Mouse (Mus musculus) heart, embryonic 10.5 days (tissue): Measurements from ENCODE around the gene Arntl2. TPM values are rescaled to one million over a fixed set of nuclear protein-coding genes. Genes with fewer than 3 reads are reported as not detected.

Source experiments
- DNase-seq: peaks from one replicate; pipeline ENCODE4 v3.0.0-alpha.2; 2017; ENCODE audit warnings: low spot score
- H3K27ac ChIP-seq: fragments of 300-500 bp; sonication (generic); 2 replicates; pipeline ENCODE4 v1.5.1; 2016; ENCODE audit warnings: mild to moderate bottlenecking
- H3K27me3 ChIP-seq: fragments of 300-500 bp; sonication (generic); 2 replicates; pipeline ENCODE4 v1.6.1; 2016; ENCODE audit warnings: mild to moderate bottlenecking; ENCODE audit not compliant: poor library complexity, insufficient read depth, severe bottlenecking
- H3K36me3 ChIP-seq: fragments of 300-500 bp; sonication (generic); 2 replicates; pipeline ENCODE4 v1.6.1; 2016; ENCODE audit warnings: mild to moderate bottlenecking, moderate library complexity
- H3K4me1 ChIP-seq: fragments of 300-500 bp; sonication (generic); 2 replicates; pipeline ENCODE4 v1.6.1; 2016; ENCODE audit warnings: mild to moderate bottlenecking
- H3K4me3 ChIP-seq: fragments of 300-500 bp; sonication (generic); 2 replicates; pipeline ENCODE4 v1.5.1; 2016; ENCODE audit warnings: mild to moderate bottlenecking, moderate library complexity
- H3K9me3 ChIP-seq: fragments of 300-500 bp; sonication (generic); 2 replicates; pipeline ENCODE4 v1.6.1; 2016; ENCODE audit warnings: mild to moderate bottlenecking, moderate library complexity
- WGBS: fragments of 180-500 bp; shearing (Covaris S2); methylation state at CpG from one replicate; pipeline ENCODE4 v1.1.7; 2016; 5-methylcytosine and 5-hydroxymethylcytosine counted together
- polyA plus RNA-seq: library from polyadenylated mRNA; unstranded; fragments of >200 nt; fragmentation: Nextera tagmentation; extraction: Ambion mirVana; gene quantifications from 2 replicates; pipeline ENCODE4 v1.2.1, GENCODE M21; 2016

The Arntl2 gene
- polyA plus RNA-seq, 1 experiment from 2014 or later, result 2.7 TPM

DNA sequence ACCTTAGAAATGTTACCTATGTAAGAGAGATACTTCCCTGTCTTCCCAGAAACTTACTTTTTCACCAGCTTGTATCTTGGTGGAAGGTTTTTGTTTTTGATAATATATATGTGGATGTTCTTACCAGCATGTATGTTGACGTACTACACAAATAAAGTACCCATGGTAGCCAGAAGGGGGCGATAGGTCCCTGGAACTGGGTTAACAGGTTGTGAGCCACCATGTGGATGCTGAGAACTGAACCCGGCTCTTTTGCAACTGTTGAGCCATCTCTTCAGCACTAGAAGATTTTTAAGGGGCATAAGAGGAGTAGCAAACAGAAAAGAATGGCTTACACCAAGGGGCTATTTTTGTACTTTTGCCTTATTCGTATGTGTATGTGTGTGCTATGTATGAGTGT is 69.8 kb downstream of the Arntl2 start:
- H3K9me3 ChIP-seq, result no peaks in the 10 kb centered on the region
- no peaks in the 10 kb centered on the region for H3K27me3 ChIP-seq
- H3K4me1 ChIP-seq, result no peaks in the 10 kb centered on the region
- H3K4me3 ChIP-seq, result no peak overlapping the region
- H3K27ac ChIP-seq, result no peak overlapping the region
- no peaks in the 10 kb centered on the region for H3K36me3 ChIP-seq
- WGBS, result 76% methylated on average over 4 of the region's 4 CpGs
- DNase-seq, result no peak

DNA sequence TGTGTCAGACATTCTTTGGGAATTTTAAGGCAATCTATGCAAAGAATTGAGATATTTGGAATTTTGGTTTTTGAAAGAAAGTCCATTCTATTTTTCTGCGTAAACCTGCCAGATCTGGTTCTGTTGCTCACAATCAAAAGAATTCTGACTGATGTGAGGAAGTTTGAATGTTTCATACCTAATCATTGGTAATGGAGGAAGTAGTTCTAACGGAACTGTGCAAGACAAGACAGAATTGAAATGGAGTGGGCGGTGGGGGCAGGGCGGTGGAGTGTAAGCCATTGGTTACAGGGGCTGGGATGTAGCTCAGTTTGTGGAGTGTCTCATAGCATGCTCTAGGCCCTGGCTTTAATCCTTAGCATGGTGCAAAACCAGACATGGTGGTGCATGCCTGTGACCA is 76.1 kb downstream of the Arntl2 start:
- 91% methylated on average over 4 of the region's 4 CpGs for WGBS

GRCm38 (mm10) chr6:146874415-146874814 is 78.6 kb downstream of the Arntl2 start:
- Histone ChIP-seq H3K36me3 (no peaks in the 10 kb centered on the region), H3K27ac (peak overlapping the region; percentile 42; the same call in 1 of the 2 replicates), H3K9me3 (peaks cover 8% of the 10 kb centered on the region), H3K27me3 (no peaks in the 10 kb centered on the region), H3K4me3 (no peak overlapping the region), H3K4me1 (peaks cover 18% of the 10 kb centered on the region; the same call in 1 of the 2 replicates)
- no peak for DNase-seq
- 65% methylated on average over 6 of the region's 6 CpGs for WGBS

More for the DNA sequence above, 76.1 kb downstream of the Arntl2 start:
- Histone ChIP-seq H3K36me3 (no peaks in the 10 kb centered on the region), H3K4me3 (no peak overlapping the region), H3K27ac (no peak overlapping the region), H3K9me3 (peaks cover 3% of the 10 kb centered on the region), H3K4me1 (peaks cover 8% of the 10 kb centered on the region; the same call in 1 of the 2 replicates), H3K27me3 (no peaks in the 10 kb centered on the region)
- DNase-seq, result no peak

DNA sequence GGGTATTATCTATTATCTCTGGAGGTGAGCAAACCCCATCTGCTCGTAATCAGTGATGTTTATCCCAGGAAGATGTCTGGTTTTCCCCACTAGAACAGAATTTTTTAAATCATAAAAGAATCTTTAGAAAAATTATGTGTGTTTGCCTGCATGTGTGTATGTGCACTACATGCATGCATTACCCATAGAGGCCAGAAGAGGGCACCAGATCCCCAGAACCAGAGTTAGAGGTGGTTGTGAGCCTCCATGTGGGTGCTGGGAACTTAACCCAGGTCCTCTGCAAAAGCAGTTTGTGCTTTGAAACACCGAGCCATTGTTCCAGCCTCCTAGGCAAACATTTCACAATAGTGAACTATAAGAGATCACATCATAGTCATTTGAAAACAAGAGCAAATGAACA is 81.0 kb downstream of the Arntl2 start:
- no peak for DNase-seq
- H3K36me3 ChIP-seq, result no peaks in the 10 kb centered on the region
- H3K4me1 ChIP-seq, result peaks cover 18% of the 10 kb centered on the region; the same call in 1 of the 2 replicates
- no peaks in the 10 kb centered on the region for H3K27me3 ChIP-seq
- 93% methylated on average over 2 of the region's 2 CpGs for WGBS
- H3K27ac ChIP-seq, result no peak overlapping the region
- H3K4me3 ChIP-seq, result no peak overlapping the region
- peaks cover 8% of the 10 kb centered on the region for H3K9me3 ChIP-seq

DNA sequence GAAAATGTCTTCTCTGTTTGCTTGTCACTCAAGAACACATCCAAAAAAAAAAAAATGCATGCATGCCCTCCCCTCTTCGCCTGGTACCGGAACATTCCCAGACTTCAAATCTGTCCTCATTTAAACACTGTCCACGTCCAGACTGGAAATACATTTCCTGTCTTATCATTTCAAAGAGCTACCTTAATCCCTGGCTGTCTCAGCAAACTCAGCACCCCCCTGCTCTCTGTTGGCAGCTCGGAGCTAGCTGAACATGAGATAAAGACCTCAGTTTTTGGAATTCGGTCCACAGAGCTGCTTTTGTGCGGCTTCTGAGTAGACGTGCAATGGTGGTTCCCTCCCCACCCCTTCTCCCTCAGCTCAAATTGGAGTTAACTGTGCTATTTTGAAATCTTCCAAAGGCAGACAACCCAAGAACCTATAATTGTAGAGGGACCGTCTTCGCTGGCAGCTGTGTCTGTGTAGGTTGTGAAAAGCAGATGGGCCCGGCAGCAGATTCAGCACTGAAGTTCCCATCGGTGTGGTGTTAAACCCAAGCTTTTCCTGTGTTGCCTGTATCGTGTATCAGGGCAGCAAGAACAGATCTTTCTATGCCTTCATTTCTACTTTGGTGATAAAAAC is 81.7 kb downstream of the Arntl2 start:
- H3K4me1 ChIP-seq, result peaks cover 26% of the 10 kb centered on the region; the same call in 1 of the 2 replicates
- peaks cover 8% of the 10 kb centered on the region for H3K9me3 ChIP-seq
- no peaks in the 10 kb centered on the region for H3K36me3 ChIP-seq
- 54% methylated on average over 12 of the region's 12 CpGs for WGBS
- 0 out of 2 replicates have a peak overlapping the region, but pooled peaks have one; percentile 36 for H3K27ac ChIP-seq
- peak; percentile 79 for DNase-seq
- H3K27me3 ChIP-seq, result no peaks in the 10 kb centered on the region
- H3K4me3 ChIP-seq, result no peak overlapping the region

DNA sequence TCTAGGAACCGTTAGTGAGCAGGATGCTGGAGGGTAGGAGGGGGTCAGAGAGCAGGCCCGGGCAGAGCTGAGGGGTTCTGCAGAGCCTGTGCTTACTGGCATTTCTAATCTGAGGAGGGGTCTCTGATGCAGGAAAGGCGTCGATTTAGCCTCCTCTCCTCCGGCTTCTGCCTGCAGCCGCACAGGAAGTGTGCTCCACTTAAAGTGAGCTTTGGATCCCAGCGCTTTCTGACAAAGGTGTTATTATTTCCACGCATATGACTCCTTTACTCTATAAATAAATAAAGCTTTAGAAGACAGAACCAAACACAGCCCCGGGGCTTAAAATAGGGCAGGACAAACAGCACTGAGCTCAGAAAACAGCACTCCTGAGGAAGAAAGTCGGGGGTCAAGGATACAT is 83.1 kb downstream of the Arntl2 start:
- no peak for DNase-seq
- no peak overlapping the region for H3K27ac ChIP-seq
- peaks cover 33% of the 10 kb centered on the region; the same call in 1 of the 2 replicates for H3K4me1 ChIP-seq
- H3K36me3 ChIP-seq, result no peaks in the 10 kb centered on the region
- H3K9me3 ChIP-seq, result peaks cover 8% of the 10 kb centered on the region
- no peak overlapping the region for H3K4me3 ChIP-seq
- WGBS, result 45% methylated on average over 10 of the region's 10 CpGs
- no peaks in the 10 kb centered on the region for H3K27me3 ChIP-seq

DNA sequence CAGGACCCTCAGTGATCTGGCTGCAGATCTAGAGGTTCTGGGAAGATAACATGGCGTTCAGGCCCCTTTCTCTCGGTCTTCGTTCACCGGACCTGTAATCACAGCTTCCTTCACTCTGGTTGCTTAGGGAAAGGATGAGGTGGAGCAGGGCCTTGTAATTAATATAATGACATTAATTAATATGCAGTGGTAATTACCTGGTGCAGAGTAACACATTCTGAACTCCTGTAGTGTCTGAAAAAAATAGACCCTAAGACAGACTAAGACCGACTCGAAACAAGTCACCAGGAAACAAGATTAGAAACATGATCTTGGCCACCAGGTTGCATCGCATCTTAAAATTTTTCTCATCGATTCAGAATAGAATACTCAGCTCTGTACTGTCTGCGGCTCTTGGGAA is 84.0 kb downstream of the Arntl2 start:
- Histone ChIP-seq H3K4me1 (peaks cover 34% of the 10 kb centered on the region), H3K9me3 (peaks cover 8% of the 10 kb centered on the region), H3K36me3 (no peaks in the 10 kb centered on the region), H3K4me3 (no peak overlapping the region), H3K27ac (no peak overlapping the region), H3K27me3 (no peaks in the 10 kb centered on the region)
- DNase-seq, result no peak
- 80% methylated on average over 9 of the region's 9 CpGs for WGBS

- no peaks in the 10 kb centered on the region for H3K36me3 ChIP-seq
- 62% methylated on average over 4 of the region's 4 CpGs for WGBS
- peaks cover 8% of the 10 kb centered on the region for H3K9me3 ChIP-seq
- no peak for DNase-seq
- H3K27me3 ChIP-seq, result no peaks in the 10 kb centered on the region
- H3K4me1 ChIP-seq, result peaks cover 38% of the 10 kb centered on the region
- no peak overlapping the region for H3K27ac ChIP-seq
- H3K4me3 ChIP-seq, result no peak overlapping the region
Observed at GRCm38 (mm10) chr6:146880296-146880695, 84.4 kb downstream of the Arntl2 start.

- 46% methylated on average over 13 of the region's 13 CpGs for WGBS
- peaks cover 3% of the 10 kb centered on the region; the same call in 1 of the 2 replicates for H3K9me3 ChIP-seq
- H3K4me3 ChIP-seq, result no peak overlapping the region
- no peak for DNase-seq
- H3K4me1 ChIP-seq, result peaks cover 48% of the 10 kb centered on the region
- H3K27ac ChIP-seq, result 0 out of 2 replicates have a peak overlapping the region, but pooled peaks have one; percentile 2
- H3K36me3 ChIP-seq, result no peaks in the 10 kb centered on the region
- H3K27me3 ChIP-seq, result no peaks in the 10 kb centered on the region
Observed at GRCm38 (mm10) chr6:146881896-146882770, 86.3 kb downstream of the Arntl2 start.

Other genes with a start within 250 kb of the Arntl2 start
- gene Fgfr1op2, start 218.9 kb upstream of the Arntl2 start, polyA plus RNA-seq, result 85.1 and 91.3 TPM in 2 replicates
- 54.5 and 63.1 TPM in 2 replicates for gene Ints13, start 218.2 kb upstream of the Arntl2 start, polyA plus RNA-seq
- 123 and 129 TPM in 2 replicates for gene Med21, start 153.5 kb upstream of the Arntl2 start, polyA plus RNA-seq
- 38.3 and 46.9 TPM in 2 replicates for gene Tm7sf3, start 153.2 kb upstream of the Arntl2 start, polyA plus RNA-seq
- gene Stk38l, start 71.1 kb upstream of the Arntl2 start, polyA plus RNA-seq, result 31.7 and 40.6 TPM in 2 replicates
- gene Smco2, start 54.0 kb downstream of the Arntl2 start, polyA plus RNA-seq, result not detected in 2 replicates
- 67.3 and 88.3 TPM in 2 replicates for gene Ppfibp1, start 92.4 kb downstream of the Arntl2 start, polyA plus RNA-seq
- 0.22 and 0.33 TPM in 2 replicates for gene 1700034J05Rik, start 158.4 kb downstream of the Arntl2 start, polyA plus RNA-seq
- 1.4 TPM in 2 replicates for gene Rep15, start 236.5 kb downstream of the Arntl2 start, polyA plus RNA-seq
- gene Mrps35, start 246.7 kb downstream of the Arntl2 start, polyA plus RNA-seq, result 129 and 136 TPM in 2 replicates